Mouse (Mus musculus): ENCODE results near the gene Cnot3. TPM values are rescaled to one million over a fixed set of nuclear protein-coding genes. Genes with fewer than 3 reads are reported as not detected.
A peak's percentile ranks its signal among the peaks of the same experiment; 100 is the strongest.

Cnot3 gene
- polyA plus RNA-seq, 1 experiment from 2014 or later = 87.2 TPM

GRCm38 (mm10) chr7:3630478-3630815 lies 14.6 kb upstream of the Cnot3 start:
- Histone ChIP-seq H3K27ac (replicated peaks; ENCODE audit: low read depth, low read length) (no peak overlapping the region), H3K27me3 (ENCODE audit: control insufficient read depth, insufficient read depth, low read length) (no peaks in the 10 kb centered on the region), H3K4me2 (ENCODE audit: low read depth, severe bottlenecking) (peak overlapping the region; percentile 95), H3K36me3 (ENCODE audit: control insufficient read depth, insufficient read depth, low read length) (peaks cover 10% of the 10 kb centered on the region), H3K4me1 (ENCODE audit: control insufficient read depth, insufficient read depth, low read length) (peaks cover 15% of the 10 kb centered on the region), H3K4me3 (ENCODE audit: low read depth, low read length) (peak overlapping the region; percentile 73), H3K9ac (ENCODE audit: low read length) (peak overlapping the region; percentile 66), H3K9me3 (ENCODE audit: control insufficient read depth, low read length) (no peaks in the 10 kb centered on the region)
- ATAC-seq (ENCODE audit: insufficient number of reproducible peaks, low FRiP score, low TSS enrichment, low read depth) = no peak
- 66% methylated on average over 3 of the region's 3 CpGs for WGBS
- no peak for DNase-seq (ENCODE audit: low spot score)

GRCm38 (mm10) chr7:3643412-3643811 lies 1.7 kb upstream of the Cnot3 start:
- WGBS = 80% methylated on average over 5 of the region's 5 CpGs
- H3K36me3 ChIP-seq (ENCODE audit: control insufficient read depth, insufficient read depth, low read length) = peaks cover 6% of the 10 kb centered on the region; the same call in 1 of the 2 replicates

GRCm38 (mm10) chr7:3643843-3644242 lies 1.2 kb upstream of the Cnot3 start:
- H3K4me3 ChIP-seq (ENCODE audit: low read depth, low read length) = peak overlapping the region; percentile 32
- no peak overlapping the region for H3K9ac ChIP-seq (ENCODE audit: low read length)
- no peaks in the 10 kb centered on the region for H3K9me3 ChIP-seq (ENCODE audit: control insufficient read depth, low read length)
- H3K36me3 ChIP-seq (ENCODE audit: control insufficient read depth, insufficient read depth, low read length) = peaks cover 6% of the 10 kb centered on the region; the same call in 1 of the 2 replicates
- WGBS = 22% methylated on average over 9 of the region's 9 CpGs
- H3K27me3 ChIP-seq (ENCODE audit: control insufficient read depth, insufficient read depth, low read length) = no peaks in the 10 kb centered on the region
- DNase-seq (ENCODE audit: low spot score) = no peak
- H3K27ac ChIP-seq (replicated peaks; ENCODE audit: low read depth, low read length) = no peak overlapping the region
- no peak for ATAC-seq (ENCODE audit: insufficient number of reproducible peaks, low FRiP score, low TSS enrichment, low read depth)
- peak overlapping the region; percentile 60 for H3K4me2 ChIP-seq (ENCODE audit: low read depth, severe bottlenecking)
- peaks cover 21% of the 10 kb centered on the region for H3K4me1 ChIP-seq (ENCODE audit: control insufficient read depth, insufficient read depth, low read length)

More at GRCm38 (mm10) chr7:3643412-3643811, 1.7 kb upstream of the Cnot3 start:
- no peak for ATAC-seq (ENCODE audit: insufficient number of reproducible peaks, low FRiP score, low TSS enrichment, low read depth)
- Histone ChIP-seq H3K27me3 (ENCODE audit: control insufficient read depth, insufficient read depth, low read length) (no peaks in the 10 kb centered on the region), H3K4me3 (ENCODE audit: low read depth, low read length) (no peak overlapping the region), H3K27ac (replicated peaks; ENCODE audit: low read depth, low read length) (no peak overlapping the region), H3K9ac (ENCODE audit: low read length) (no peak overlapping the region), H3K9me3 (ENCODE audit: control insufficient read depth, low read length) (no peaks in the 10 kb centered on the region), H3K4me2 (ENCODE audit: low read depth, severe bottlenecking) (no peak overlapping the region), H3K4me1 (ENCODE audit: control insufficient read depth, insufficient read depth, low read length) (peaks cover 18% of the 10 kb centered on the region)
- DNase-seq (ENCODE audit: low spot score) = no peak

- no peak for DNase-seq (ENCODE audit: low spot score)
- Histone ChIP-seq H3K27ac (replicated peaks; ENCODE audit: low read depth, low read length) (no peak overlapping the region), H3K36me3 (ENCODE audit: control insufficient read depth, insufficient read depth, low read length) (peaks cover 6% of the 10 kb centered on the region; the same call in 1 of the 2 replicates)
Measured at GRCm38 (mm10) chr7:3644348-3644671, 758 bp upstream of the Cnot3 start.

GRCm38 (mm10) chr7:3645488-3646025 lies 489 bp downstream of the Cnot3 start:
- H3K36me3 ChIP-seq (ENCODE audit: control insufficient read depth, insufficient read depth, low read length) = peaks cover 4% of the 10 kb centered on the region; the same call in 1 of the 2 replicates
- peaks cover 21% of the 10 kb centered on the region for H3K4me1 ChIP-seq (ENCODE audit: control insufficient read depth, insufficient read depth, low read length)
- peak overlapping the region; percentile 99 for H3K9ac ChIP-seq (ENCODE audit: low read length)
- peak overlapping the region; percentile 88 for H3K4me2 ChIP-seq (ENCODE audit: low read depth, severe bottlenecking)
- H3K9me3 ChIP-seq (ENCODE audit: control insufficient read depth, low read length) = no peaks in the 10 kb centered on the region
- DNase-seq (ENCODE audit: low spot score) (peak; percentile 34), ATAC-seq (ENCODE audit: insufficient number of reproducible peaks, low FRiP score, low TSS enrichment, low read depth) (peak; percentile 1; the same call in 1 of the 2 replicates)
- peak overlapping the region; percentile 96 for H3K27ac ChIP-seq (replicated peaks; ENCODE audit: low read depth, low read length)
- WGBS = under 1% methylated on average over 50 of the region's 58 CpGs
- H3K27me3 ChIP-seq (ENCODE audit: control insufficient read depth, insufficient read depth, low read length) = no peaks in the 10 kb centered on the region
- peak overlapping the region; percentile 95 for H3K4me3 ChIP-seq (ENCODE audit: low read depth, low read length)

More at GRCm38 (mm10) chr7:3644348-3644671, 758 bp upstream of the Cnot3 start:
- Histone ChIP-seq H3K4me1 (ENCODE audit: control insufficient read depth, insufficient read depth, low read length) (peaks cover 21% of the 10 kb centered on the region), H3K4me2 (ENCODE audit: low read depth, severe bottlenecking) (peak overlapping the region; percentile 60), H3K27me3 (ENCODE audit: control insufficient read depth, insufficient read depth, low read length) (no peaks in the 10 kb centered on the region), H3K4me3 (ENCODE audit: low read depth, low read length) (peak overlapping the region; percentile 32), H3K9me3 (ENCODE audit: control insufficient read depth, low read length) (no peaks in the 10 kb centered on the region), H3K9ac (ENCODE audit: low read length) (no peak overlapping the region)
- no peak for ATAC-seq (ENCODE audit: insufficient number of reproducible peaks, low FRiP score, low TSS enrichment, low read depth)
- under 1% methylated on average over 11 of the region's 11 CpGs for WGBS

GRCm38 (mm10) chr7:3646188-3646587 lies 1.1 kb downstream of the Cnot3 start:
- Histone ChIP-seq H3K4me3 (ENCODE audit: low read depth, low read length) (peak overlapping the region; percentile 95), H3K9ac (ENCODE audit: low read length) (peak overlapping the region; percentile 99), H3K27ac (replicated peaks; ENCODE audit: low read depth, low read length) (no peak overlapping the region; the same call in 1 of the 2 replicates), H3K4me2 (ENCODE audit: low read depth, severe bottlenecking) (peak overlapping the region; percentile 88), H3K36me3 (ENCODE audit: control insufficient read depth, insufficient read depth, low read length) (peaks cover 6% of the 10 kb centered on the region; the same call in 1 of the 2 replicates), H3K27me3 (ENCODE audit: control insufficient read depth, insufficient read depth, low read length) (no peaks in the 10 kb centered on the region), H3K9me3 (ENCODE audit: control insufficient read depth, low read length) (no peaks in the 10 kb centered on the region), H3K4me1 (ENCODE audit: control insufficient read depth, insufficient read depth, low read length) (peaks cover 21% of the 10 kb centered on the region)
- DNase-seq (ENCODE audit: low spot score) = no peak
- ATAC-seq (ENCODE audit: insufficient number of reproducible peaks, low FRiP score, low TSS enrichment, low read depth) = no peak
- WGBS = 31% methylated on average over 9 of the region's 9 CpGs

- WGBS = 76% methylated on average over 4 of the region's 4 CpGs
Measured at GRCm38 (mm10) chr7:3646641-3647040, 1.6 kb downstream of the Cnot3 start.

GRCm38 (mm10) chr7:3656966-3657365 lies 11.9 kb downstream of the Cnot3 start:
- Histone ChIP-seq H3K27me3 (ENCODE audit: control insufficient read depth, insufficient read depth, low read length) (no peaks in the 10 kb centered on the region), H3K4me3 (ENCODE audit: low read depth, low read length) (no peak overlapping the region), H3K4me1 (ENCODE audit: control insufficient read depth, insufficient read depth, low read length) (no peaks in the 10 kb centered on the region), H3K36me3 (ENCODE audit: control insufficient read depth, insufficient read depth, low read length) (peaks cover 47% of the 10 kb centered on the region), H3K9me3 (ENCODE audit: control insufficient read depth, low read length) (no peaks in the 10 kb centered on the region), H3K27ac (replicated peaks; ENCODE audit: low read depth, low read length) (no peak overlapping the region), H3K9ac (ENCODE audit: low read length) (no peak overlapping the region), H3K4me2 (ENCODE audit: low read depth, severe bottlenecking) (no peak overlapping the region)
- ATAC-seq (ENCODE audit: insufficient number of reproducible peaks, low FRiP score, low TSS enrichment, low read depth) (no peak), DNase-seq (ENCODE audit: low spot score) (no peak)
- 98% methylated on average over 4 of the region's 4 CpGs for WGBS

More at GRCm38 (mm10) chr7:3646641-3647040, 1.6 kb downstream of the Cnot3 start:
- peak overlapping the region; percentile 88 for H3K4me2 ChIP-seq (ENCODE audit: low read depth, severe bottlenecking)
- peaks cover 21% of the 10 kb centered on the region for H3K4me1 ChIP-seq (ENCODE audit: control insufficient read depth, insufficient read depth, low read length)
- ATAC-seq (ENCODE audit: insufficient number of reproducible peaks, low FRiP score, low TSS enrichment, low read depth) (no peak), DNase-seq (ENCODE audit: low spot score) (no peak)
- H3K36me3 ChIP-seq (ENCODE audit: control insufficient read depth, insufficient read depth, low read length) = peaks cover 5% of the 10 kb centered on the region; the same call in 1 of the 2 replicates
- H3K27ac ChIP-seq (replicated peaks; ENCODE audit: low read depth, low read length) = no peak overlapping the region
- H3K9ac ChIP-seq (ENCODE audit: low read length) = peak overlapping the region; percentile 99
- peak overlapping the region; percentile 95 for H3K4me3 ChIP-seq (ENCODE audit: low read depth, low read length)
- no peaks in the 10 kb centered on the region for H3K9me3 ChIP-seq (ENCODE audit: control insufficient read depth, low read length)
- H3K27me3 ChIP-seq (ENCODE audit: control insufficient read depth, insufficient read depth, low read length) = no peaks in the 10 kb centered on the region

GRCm38 (mm10) chr7:3658578-3658977 lies 13.5 kb downstream of the Cnot3 start:
- 97% methylated on average over 14 of the region's 14 CpGs for WGBS
- no peak for DNase-seq (ENCODE audit: low spot score)
- Histone ChIP-seq H3K9me3 (ENCODE audit: control insufficient read depth, low read length) (no peaks in the 10 kb centered on the region), H3K4me3 (ENCODE audit: low read depth, low read length) (no peak overlapping the region), H3K27ac (replicated peaks; ENCODE audit: low read depth, low read length) (no peak overlapping the region), H3K4me2 (ENCODE audit: low read depth, severe bottlenecking) (no peak overlapping the region), H3K9ac (ENCODE audit: low read length) (no peak overlapping the region), H3K36me3 (ENCODE audit: control insufficient read depth, insufficient read depth, low read length) (peaks cover 39% of the 10 kb centered on the region), H3K4me1 (ENCODE audit: control insufficient read depth, insufficient read depth, low read length) (no peaks in the 10 kb centered on the region), H3K27me3 (ENCODE audit: control insufficient read depth, insufficient read depth, low read length) (no peaks in the 10 kb centered on the region)
- ATAC-seq (ENCODE audit: insufficient number of reproducible peaks, low FRiP score, low TSS enrichment, low read depth) = no peak
